Mouse (Mus musculus) kidney, postnatal 0 days (tissue): ENCODE data around the gene Rab10. TPM values are rescaled to one million over a fixed set of nuclear protein-coding genes. Genes with fewer than 3 reads are reported as not detected.

Experiments
- ATAC-seq: fragments of 200-750 bp; cut with Nextera tagmentation; replicated peaks from 2 replicates; pipeline ENCODE4 v1.8.0; 2017; ENCODE audit warnings: low read depth, moderate number of reproducible peaks, moderate TSS enrichment, moderate library complexity; ENCODE audit not compliant: low FRiP score
- DNase-seq: peaks from one replicate; pipeline ENCODE4 v3.0.0-alpha.2; 2016; ENCODE audit warnings: low spot score
- H3K27ac ChIP-seq: fragments of 300-500 bp; sonication (generic); 2 replicates; pipeline ENCODE4 v1.5.1; 2014; ENCODE audit warnings: mild to moderate bottlenecking
- H3K27me3 ChIP-seq: fragments of 300-500 bp; sonication (generic); 2 replicates; pipeline ENCODE4 v1.6.1; 2014; ENCODE audit warnings: low read length, mixed read lengths; ENCODE audit not compliant: insufficient read depth
- H3K36me3 ChIP-seq: fragments of 300-500 bp; sonication (generic); 2 replicates; pipeline ENCODE4 v1.6.1; 2014; ENCODE audit warnings: low read length, mixed read lengths; ENCODE audit not compliant: insufficient read depth
- H3K4me1 ChIP-seq: fragments of 300-500 bp; sonication (generic); replicated peaks from 2 replicates; pipeline ENCODE4 v1.6.1; 2014; ENCODE audit warnings: antibody characterized with exemption, low read length, mixed read lengths; ENCODE audit not compliant: insufficient read depth
- H3K4me2 ChIP-seq: fragments of 300-500 bp; sonication (generic); 2 replicates; pipeline ENCODE4 v1.6.1; 2014; ENCODE audit warnings: mild to moderate bottlenecking, low read length, moderate library complexity, mixed read lengths
- H3K4me3 ChIP-seq: fragments of 300-500 bp; sonication (generic); replicated peaks from 2 replicates; pipeline ENCODE4 v1.5.1; 2014; ENCODE audit warnings: low read depth, low read length
- H3K9ac ChIP-seq: fragments of 300-500 bp; sonication (generic); 2 replicates; pipeline ENCODE4 v1.6.1; 2014; ENCODE audit warnings: low read depth, low read length
- H3K9me3 ChIP-seq: fragments of 300-500 bp; sonication (generic); replicated peaks from 2 replicates; pipeline ENCODE4 v1.6.1; 2016; ENCODE audit warnings: low read length, inconsistent platforms, mixed read lengths
- CTCF ChIP-seq: IDR thresholded peaks from 2 replicates; pipeline ENCODE4 v1.5.1; 2016; ENCODE audit warnings: antibody characterized with exemption, low read depth, mild to moderate bottlenecking, moderate library complexity
- WGBS: fragments of 180-500 bp; shearing (Covaris S2); extraction: QIAGEN DNeasy Blood & Tissue Kit; methylation state at CpG from one replicate; pipeline ENCODE4 v1.1.7; 2014; 5-methylcytosine and 5-hydroxymethylcytosine counted together
- polyA plus RNA-seq: library from polyadenylated mRNA; unstranded; fragments of >200 nt; fragmentation: Nextera tagmentation; extraction: Ambion mirVana; gene quantifications from 2 replicates; pipeline ENCODE4 v1.2.1, GENCODE M21; 2015

Gene Rab10
- polyA plus RNA-seq = 71.1 and 78.3 TPM in 2 replicates

- WGBS = 1% methylated on average over 104 of the region's 111 CpGs
- DNase-seq = peak; percentile 98
- Histone ChIP-seq H3K9ac (peak within 1 kb of the TSS; percentile 84), H3K4me2 (peak within 1 kb of the TSS; percentile 70), H3K27me3 (no peaks in the 10 kb centered on the region), H3K4me1 (no peaks in the 10 kb centered on the region), H3K9me3 (no peaks in the 10 kb centered on the region), H3K4me3 (peak within 1 kb of the TSS; percentile 84), H3K27ac (peak within 1 kb of the TSS; percentile 99), H3K36me3 (no peaks in the 10 kb centered on the region)
- TF ChIP-seq CTCF = no peak
- peak; percentile 99 for ATAC-seq
Measured at GRCm38 (mm10) chr12:3309391-3310320, at the start of gene Rab10. Rab10 (minus strand) TSS chr12:3309969.

- DNase-seq (peak; percentile 75), ATAC-seq (no peak)
- Histone ChIP-seq H3K4me2 (peak overlapping the region; percentile 38; the same call in 1 of the 2 replicates), H3K9ac (no peak overlapping the region), H3K4me1 (no peaks in the 10 kb centered on the region), H3K27me3 (no peaks in the 10 kb centered on the region), H3K27ac (no peak overlapping the region), H3K36me3 (no peaks in the 10 kb centered on the region), H3K4me3 (peak overlapping the region; percentile 9; the same call in 1 of the 2 replicates), H3K9me3 (no peaks in the 10 kb centered on the region)
- peak; percentile 80 for TF ChIP-seq CTCF
- 16% methylated on average over 3 of the region's 3 CpGs for WGBS
Measured at GRCm38 (mm10) chr12:3359302-3359701, 49.5 kb upstream of the Rab10 start.

GRCm38 (mm10) chr12:3356824-3357223 lies 47.1 kb upstream of the Rab10 start:
- Histone ChIP-seq H3K27me3 (no peaks in the 10 kb centered on the region), H3K27ac (no peak overlapping the region), H3K4me2 (0 out of 2 replicates have a peak overlapping the region, but pooled peaks have one; percentile 10), H3K4me3 (no peak overlapping the region), H3K36me3 (no peaks in the 10 kb centered on the region), H3K9ac (no peak overlapping the region), H3K4me1 (no peaks in the 10 kb centered on the region), H3K9me3 (no peaks in the 10 kb centered on the region)
- ATAC-seq (no peak), DNase-seq (no peak)
- WGBS = 68% methylated on average over 15 of the region's 16 CpGs
- TF ChIP-seq CTCF = no peak

- 84% methylated on average over 8 of the region's 8 CpGs for WGBS
- no peak overlapping the region for H3K27ac ChIP-seq
- H3K9ac ChIP-seq = no peak overlapping the region
- no peak for DNase-seq
- TF ChIP-seq CTCF = no peak
- ATAC-seq = no peak
- no peak overlapping the region for H3K4me3 ChIP-seq
- no peaks in the 10 kb centered on the region for H3K27me3 ChIP-seq
- H3K4me1 ChIP-seq = no peaks in the 10 kb centered on the region
- H3K4me2 ChIP-seq = no peak overlapping the region
- H3K9me3 ChIP-seq = no peaks in the 10 kb centered on the region
- H3K36me3 ChIP-seq = no peaks in the 10 kb centered on the region
Measured at GRCm38 (mm10) chr12:3355068-3355467, 45.3 kb upstream of the Rab10 start.

DNA sequence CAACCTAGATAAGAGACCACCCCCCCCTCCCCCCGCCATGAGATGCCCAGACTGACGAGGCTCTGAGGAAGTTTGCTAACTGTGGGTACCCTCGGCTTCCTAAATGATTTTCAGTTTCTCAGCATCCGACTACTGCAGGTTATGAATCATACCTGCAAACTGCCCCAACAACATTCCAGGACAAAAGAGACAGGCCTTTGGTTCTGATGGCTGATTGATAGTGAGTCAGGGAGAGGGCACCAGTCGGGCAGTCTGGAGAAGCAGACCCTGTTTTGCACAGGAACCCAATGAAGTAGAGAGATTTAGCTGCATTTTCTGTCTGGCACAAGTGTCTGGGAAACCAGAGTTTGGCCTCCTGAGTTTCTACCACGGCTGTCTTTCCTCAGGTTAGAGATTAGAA lies 42.4 kb upstream of the Rab10 start:
- DNase-seq = no peak
- Histone ChIP-seq H3K4me3 (no peak overlapping the region), H3K9me3 (no peaks in the 10 kb centered on the region), H3K27ac (no peak overlapping the region), H3K4me2 (no peak overlapping the region), H3K4me1 (no peaks in the 10 kb centered on the region), H3K9ac (no peak overlapping the region), H3K27me3 (no peaks in the 10 kb centered on the region), H3K36me3 (no peaks in the 10 kb centered on the region)
- WGBS = 63% methylated on average over 6 of the region's 6 CpGs
- TF ChIP-seq CTCF = no peak
- ATAC-seq = peak; percentile 49; the same call in 1 of the 2 replicates

DNA sequence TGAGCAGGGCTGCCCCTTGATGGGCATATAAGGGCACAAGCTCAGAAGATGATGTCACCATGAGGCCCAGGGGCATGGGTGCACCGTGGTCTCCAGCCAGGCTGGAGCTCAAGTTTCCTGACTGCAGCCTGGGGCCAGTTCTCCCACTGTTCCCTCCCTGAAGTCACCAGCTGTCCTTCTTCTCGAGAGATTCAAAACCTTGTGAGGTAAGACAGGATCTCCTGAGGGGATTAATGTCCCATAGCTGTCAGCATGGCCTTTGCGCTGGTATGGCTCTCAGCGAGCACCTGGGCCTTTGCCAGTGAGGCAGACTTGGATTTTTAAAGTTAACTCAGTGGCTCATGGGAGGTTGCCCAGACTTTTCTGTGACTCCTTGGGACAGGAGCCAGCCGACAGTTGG lies 40.4 kb upstream of the Rab10 start:
- H3K4me1 ChIP-seq = no peaks in the 10 kb centered on the region
- no peak overlapping the region for H3K9ac ChIP-seq
- H3K27me3 ChIP-seq = no peaks in the 10 kb centered on the region
- no peaks in the 10 kb centered on the region for H3K9me3 ChIP-seq
- peak; percentile 61 for DNase-seq
- H3K4me3 ChIP-seq = no peak overlapping the region
- no peak overlapping the region for H3K4me2 ChIP-seq
- ATAC-seq = no peak; the same call in 1 of the 2 replicates
- H3K27ac ChIP-seq = no peak overlapping the region
- 37% methylated on average over 5 of the region's 5 CpGs for WGBS
- H3K36me3 ChIP-seq = no peaks in the 10 kb centered on the region
- no peak for TF ChIP-seq CTCF
